Mouse (Mus musculus) intestine, postnatal 0 days (tissue): ENCODE measurements around the gene Clec18a. TPM values are rescaled to one million over a fixed set of nuclear protein-coding genes. Genes with fewer than 3 reads are reported as not detected.

Source experiments
- ATAC-seq: fragments of 200-750 bp; cut with Nextera tagmentation; 2 replicates; pipeline ENCODE4 v1.8.0; 2017; ENCODE audit warnings: mild to moderate bottlenecking, moderate TSS enrichment, moderate library complexity
- H3K27ac ChIP-seq: fragments of 300-500 bp; sonication (generic); 2 replicates; pipeline ENCODE4 v1.5.1; 2014; ENCODE audit warnings: mild to moderate bottlenecking, low read depth, low read length, moderate library complexity
- H3K27me3 ChIP-seq: fragments of 300-500 bp; sonication (generic); replicated peaks from 2 replicates; pipeline ENCODE4 v1.6.1; 2014; ENCODE audit warnings: low read length, mixed read lengths; ENCODE audit not compliant: control insufficient read depth, insufficient read depth
- H3K36me3 ChIP-seq: fragments of 300-500 bp; sonication (generic); 2 replicates; pipeline ENCODE4 v1.6.1; 2014; ENCODE audit warnings: mild to moderate bottlenecking, moderate library complexity; ENCODE audit not compliant: control insufficient read depth, insufficient read depth
- H3K4me1 ChIP-seq: fragments of 300-500 bp; sonication (generic); replicated peaks from 2 replicates; pipeline ENCODE4 v1.6.1; 2014; ENCODE audit warnings: antibody characterized with exemption, low read length, mixed read lengths; ENCODE audit not compliant: control insufficient read depth, insufficient read depth
- H3K4me2 ChIP-seq: fragments of 300-500 bp; sonication (generic); replicated peaks from 2 replicates; pipeline ENCODE4 v1.6.1; 2014; ENCODE audit warnings: low read depth, mild to moderate bottlenecking, moderate library complexity
- H3K4me3 ChIP-seq: fragments of 300-500 bp; sonication (generic); 2 replicates; pipeline ENCODE4 v1.5.1; 2014; ENCODE audit warnings: low read depth, low read length
- H3K9ac ChIP-seq: fragments of 300-500 bp; sonication (generic); 2 replicates; pipeline ENCODE4 v1.6.1; 2014; ENCODE audit warnings: mild to moderate bottlenecking, low read depth, low read length
- H3K9me3 ChIP-seq: fragments of 300-500 bp; sonication (generic); 2 replicates; pipeline ENCODE4 v1.6.1; 2016; ENCODE audit warnings: mixed run types; ENCODE audit not compliant: control insufficient read depth
- CTCF ChIP-seq: sonication (generic); IDR thresholded peaks from 2 replicates; pipeline ENCODE4 v1.5.1; 2016; ENCODE audit warnings: low read depth, mild to moderate bottlenecking, control low read depth, antibody characterized with exemption, moderate library complexity
- WGBS: fragments of 180-500 bp; shearing (Covaris S2); extraction: QIAGEN DNeasy Blood & Tissue Kit; methylation state at CpG from one replicate; pipeline ENCODE4 v1.1.7; 2014; 5-methylcytosine and 5-hydroxymethylcytosine counted together
- polyA plus RNA-seq: library from polyadenylated mRNA; unstranded; fragments of >200 nt; fragmentation: Nextera tagmentation; extraction: Ambion mirVana; gene quantifications from 2 replicates; pipeline ENCODE4 v1.2.1, GENCODE M21; 2015

Gene Clec18a
- polyA plus RNA-seq, 1 experiment from 2014 or later, result not detected

GRCm38 (mm10) chr8:111034276-111034675, 58.0 kb downstream of the Clec18a start:
- Histone ChIP-seq H3K36me3 (peaks cover 21% of the 10 kb centered on the region), H3K4me2 (peak overlapping the region; percentile 75), H3K4me1 (no peaks in the 10 kb centered on the region), H3K4me3 (peak overlapping the region; percentile 77), H3K27me3 (no peaks in the 10 kb centered on the region), H3K27ac (peak overlapping the region; percentile 74), H3K9ac (peak overlapping the region; percentile 66), H3K9me3 (no peaks in the 10 kb centered on the region)
- 18% methylated on average over 12 of the region's 12 CpGs for WGBS
- ATAC-seq, result peak; percentile 6; the same call in 1 of the 2 replicates
- no peak for TF ChIP-seq CTCF

GRCm38 (mm10) chr8:111033482-111034215, 58.6 kb downstream of the Clec18a start:
- H3K9ac ChIP-seq, result peak overlapping the region; percentile 66
- H3K27ac ChIP-seq, result peak overlapping the region; percentile 74
- 6% methylated on average over 37 of the region's 37 CpGs for WGBS
- ATAC-seq, result peak; percentile 99
- no peaks in the 10 kb centered on the region for H3K9me3 ChIP-seq
- no peaks in the 10 kb centered on the region for H3K4me1 ChIP-seq
- no peak for TF ChIP-seq CTCF
- peak overlapping the region; percentile 75 for H3K4me2 ChIP-seq
- peak overlapping the region; percentile 77 for H3K4me3 ChIP-seq
- no peaks in the 10 kb centered on the region for H3K27me3 ChIP-seq
- peaks cover 15% of the 10 kb centered on the region for H3K36me3 ChIP-seq

GRCm38 (mm10) chr8:111032916-111033315, 59.3 kb downstream of the Clec18a start, which contains the start of gene Aars:
Gene Aars (plus strand): TSS chr8:111033144.
- Histone ChIP-seq H3K9me3 (no peaks in the 10 kb centered on the region), H3K4me3 (peak within 1 kb of the TSS; percentile 77), H3K27ac (peak within 1 kb of the TSS; percentile 74), H3K4me2 (peak within 1 kb of the TSS; percentile 75), H3K27me3 (no peaks in the 10 kb centered on the region), H3K36me3 (peaks cover 9% of the 10 kb centered on the region), H3K9ac (peak within 1 kb of the TSS; percentile 66), H3K4me1 (peaks cover 4% of the 10 kb centered on the region; the same call in 1 of the 2 replicates)
- no peak for TF ChIP-seq CTCF
- ATAC-seq, result no peak
- WGBS, result 90% methylated on average over 7 of the region's 7 CpGs

- whole genome bisulfite sequencing, result 95% methylated on average over 19 of the region's 19 CpGs
- H3K9ac ChIP-seq, result no peak within 1 kb of the TSS
- no peak within 1 kb of the TSS for H3K4me2 ChIP-seq
- no peaks in the 10 kb centered on the region for H3K27me3 ChIP-seq
- H3K4me1 ChIP-seq, result peaks cover 4% of the 10 kb centered on the region; the same call in 1 of the 2 replicates
- no peak within 1 kb of the TSS for H3K27ac ChIP-seq
- peaks cover under 1% of the 10 kb centered on the region; the same call in 1 of the 2 replicates for H3K36me3 ChIP-seq
- no peaks in the 10 kb centered on the region for H3K9me3 ChIP-seq
- no peak for ATAC-seq
- no peak for TF ChIP-seq CTCF
- no peak within 1 kb of the TSS for H3K4me3 ChIP-seq
Observed at GRCm38 (mm10) chr8:111031572-111031971, 60.7 kb downstream of the Clec18a start, which contains the start of gene Ddx19b. Gene Ddx19b (minus strand): TSS chr8:111031751.

- H3K36me3 ChIP-seq, result no peaks in the 10 kb centered on the region; the same call in 1 of the 2 replicates
- H3K27ac ChIP-seq, result no peak overlapping the region
- peaks cover 4% of the 10 kb centered on the region; the same call in 1 of the 2 replicates for H3K4me1 ChIP-seq
- no peak for TF ChIP-seq CTCF
- H3K27me3 ChIP-seq, result no peaks in the 10 kb centered on the region
- H3K4me3 ChIP-seq, result peak overlapping the region; percentile 21
- no peak for ATAC-seq
- H3K4me2 ChIP-seq, result peak overlapping the region; percentile 48
- H3K9ac ChIP-seq, result no peak overlapping the region
- WGBS, result 73% methylated on average over 6 of the region's 6 CpGs
- no peaks in the 10 kb centered on the region for H3K9me3 ChIP-seq
Observed at GRCm38 (mm10) chr8:111030045-111030444, 62.2 kb downstream of the Clec18a start.

GRCm38 (mm10) chr8:111029589-111029988, 62.6 kb downstream of the Clec18a start:
- no peaks in the 10 kb centered on the region for H3K27me3 ChIP-seq

More at GRCm38 (mm10) chr8:111029589-111029988, 62.6 kb downstream of the Clec18a start:
- H3K36me3 ChIP-seq, result no peaks in the 10 kb centered on the region; the same call in 1 of the 2 replicates
- no peaks in the 10 kb centered on the region for H3K9me3 ChIP-seq
- no peak overlapping the region for H3K27ac ChIP-seq
- TF ChIP-seq CTCF, result no peak
- no peak for ATAC-seq
- 44% methylated on average over 4 of the region's 4 CpGs for WGBS
- peaks cover 4% of the 10 kb centered on the region; the same call in 1 of the 2 replicates for H3K4me1 ChIP-seq
- H3K4me3 ChIP-seq, result peak overlapping the region; percentile 21
- H3K4me2 ChIP-seq, result peak overlapping the region; percentile 48
- no peak overlapping the region for H3K9ac ChIP-seq
